ENCODE assay signal across 30 mouse cellular contexts in the genomic region with DNA sequence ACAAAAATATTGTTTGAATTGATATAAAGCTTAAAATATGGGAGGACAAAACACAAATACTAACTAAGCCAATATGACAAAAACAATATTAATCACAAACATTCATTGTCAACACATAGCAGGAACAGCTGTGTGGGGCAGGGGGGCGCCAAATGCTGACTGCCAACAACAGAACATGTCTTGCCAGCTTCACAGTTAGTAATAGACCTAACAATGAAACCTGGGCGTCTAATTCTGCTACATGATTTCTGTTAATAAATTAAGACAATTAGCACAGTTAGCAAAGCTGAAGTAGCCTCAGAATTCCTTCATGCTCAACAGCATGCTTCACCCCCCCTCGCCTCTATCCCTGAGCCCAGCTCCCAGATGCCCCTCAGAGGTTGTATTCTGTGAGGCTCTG. TPM values are rescaled to one million over a fixed set of nuclear protein-coding genes. Genes with fewer than 3 reads are reported as not detected.
DNase-seq lines count a peak whose midpoint lies in the region; ATAC-seq and TF ChIP-seq lines count a peak whose summit lies in the region.
"Had no signal": no experiment of that assay in that cellular context is flagged by ENCODE, and none has a peak within 500 bp of the region (broad histone marks: within the 10 kb centered on the region; RNA-seq: fewer than 3 reads in every experiment).

No protein-coding gene starts in this region.

- no peak overlapping the region for H3K9ac ChIP-seq in forebrain, embryonic 16.5 days (replicated peaks; ENCODE audit: low read depth, low read length)
- H3K9ac ChIP-seq: heart, embryonic 15.5 days; hindbrain, embryonic 15.5 days; liver, embryonic 14.5 days; neural tube, embryonic 15.5 days; stomach, embryonic 15.5 days had no signal

- 37% methylated on average over 3 of the region's 3 CpGs for WGBS in cerebellum, adult 2 months
- WGBS in heart, embryonic 10.5 days = 81% methylated on average over 3 of the region's 3 CpGs
- 56% methylated on average over 3 of the region's 3 CpGs for WGBS in forebrain, embryonic 16.5 days
- 85% methylated on average over 3 of the region's 3 CpGs for WGBS in limb, embryonic 10.5 days

- no peak overlapping the region for H3K4me3 ChIP-seq in cerebellum, adult 2 months (replicated peaks; ENCODE audit: insufficient read depth, low read depth, low read length)
- H3K4me3 ChIP-seq in heart, embryonic 10.5 days = no peak overlapping the region
- H3K4me3 ChIP-seq in forebrain, embryonic 16.5 days (replicated peaks; ENCODE audit: low read length) = no peak overlapping the region
- no peak overlapping the region for H3K4me3 ChIP-seq in limb, embryonic 10.5 days
- H3K4me3 ChIP-seq: heart, embryonic 15.5 days; hindbrain, embryonic 15.5 days; left cerebral cortex, adult 2 months; neural tube, embryonic 15.5 days; stomach, embryonic 15.5 days had no signal

- TF ChIP-seq POLR2A in cerebellum, adult 2 months (IDR thresholded peaks at IDR 0.05; ENCODE audit: borderline replicate concordance, insufficient read depth, low read length) = no peak

- no peaks in the 10 kb centered on the region for H3K27me3 ChIP-seq in cerebellum, adult 2 months (ENCODE audit: control insufficient read depth, insufficient read depth, low read length)
- H3K27me3 ChIP-seq in heart, embryonic 10.5 days (ENCODE audit: insufficient read depth, poor library complexity, severe bottlenecking) = no peaks in the 10 kb centered on the region
- H3K27me3 ChIP-seq in forebrain, embryonic 16.5 days (replicated peaks; ENCODE audit: control insufficient read depth, insufficient read depth, low read length) = no peaks in the 10 kb centered on the region
- H3K27me3 ChIP-seq in limb, embryonic 10.5 days (ENCODE audit: low read depth, poor library complexity, severe bottlenecking) = no peaks in the 10 kb centered on the region
- H3K27me3 ChIP-seq: hindbrain, embryonic 15.5 days; neural tube, embryonic 15.5 days; Patski; stomach, embryonic 15.5 days had no signal

- H3K36me3 ChIP-seq in heart, embryonic 10.5 days = no peaks in the 10 kb centered on the region
- no peaks in the 10 kb centered on the region for H3K36me3 ChIP-seq in forebrain, embryonic 16.5 days (ENCODE audit: control insufficient read depth, insufficient read depth)
- no peaks in the 10 kb centered on the region for H3K36me3 ChIP-seq in limb, embryonic 10.5 days
- H3K36me3 ChIP-seq: G1E; heart, embryonic 15.5 days; hindbrain, embryonic 15.5 days; neural tube, embryonic 15.5 days; stomach, embryonic 15.5 days had no signal

- ATAC-seq in forebrain, embryonic 16.5 days = peak; percentile 64
- ATAC-seq: intestine, postnatal 0 days; Patski had no signal

- TF ChIP-seq CTCF in cerebellum, adult 2 months (IDR thresholded peaks at IDR 0.05; ENCODE audit: borderline replicate concordance, insufficient read depth, low read depth, low read length) = no peak

- H3K4me1 ChIP-seq in cerebellum, adult 2 months (ENCODE audit: control insufficient read depth, insufficient read depth, low read length) = no peaks in the 10 kb centered on the region
- H3K4me1 ChIP-seq in heart, embryonic 10.5 days = peaks cover 2% of the 10 kb centered on the region; the same call in 1 of the 2 replicates
- H3K4me1 ChIP-seq in forebrain, embryonic 16.5 days (replicated peaks; ENCODE audit: control insufficient read depth, insufficient read depth, low read length) = peaks cover 3% of the 10 kb centered on the region; the same call in 1 of the 2 replicates
- H3K4me1 ChIP-seq in limb, embryonic 10.5 days = peaks cover 13% of the 10 kb centered on the region
- H3K4me1 ChIP-seq: heart, embryonic 15.5 days; neural tube, embryonic 15.5 days; stomach, embryonic 15.5 days had no signal

- no peaks in the 10 kb centered on the region for H3K9me3 ChIP-seq in heart, embryonic 10.5 days
- no peaks in the 10 kb centered on the region for H3K9me3 ChIP-seq in forebrain, embryonic 16.5 days (ENCODE audit: control insufficient read depth, low read length)
- no peaks in the 10 kb centered on the region for H3K9me3 ChIP-seq in limb, embryonic 10.5 days (replicated peaks)
- H3K9me3 ChIP-seq: G1E; heart, embryonic 15.5 days; hindbrain, embryonic 15.5 days; neural tube, embryonic 15.5 days; stomach, embryonic 15.5 days had no signal

- H3K27ac ChIP-seq in cerebellum, adult 2 months (ENCODE audit: insufficient read depth, low read length) = no peak overlapping the region
- no peak overlapping the region for H3K27ac ChIP-seq in heart, embryonic 10.5 days
- H3K27ac ChIP-seq in forebrain, embryonic 16.5 days (ENCODE audit: low read length) = no peak overlapping the region
- no peak overlapping the region for H3K27ac ChIP-seq in limb, embryonic 10.5 days
- H3K27ac ChIP-seq: heart, embryonic 15.5 days; hindbrain, embryonic 15.5 days; left cerebral cortex, adult 2 months; liver, embryonic 14.5 days; macrophage; neural tube, embryonic 15.5 days; stomach, embryonic 15.5 days had no signal

- H3K4me2 ChIP-seq in forebrain, embryonic 16.5 days (ENCODE audit: low read length) = no peak overlapping the region
- H3K4me2 ChIP-seq: heart, embryonic 15.5 days; hindbrain, embryonic 15.5 days; neural tube, embryonic 15.5 days; stomach, embryonic 15.5 days had no signal

- peak; percentile 12 to 38 for DNase-seq in cerebellum, postnatal 14 days
- no peak for DNase-seq in cerebellum, adult 2 months
- DNase-seq in heart, adult 11 months = peak; percentile 29
- DNase-seq in heart, embryonic 10.5 days (ENCODE audit: low spot score) = no peak
- peak; percentile 13 to 58 for DNase-seq in layer of hippocampus, postnatal 14 days (ENCODE audit: low spot score in 2 of 2)
- no peak for DNase-seq in layer of hippocampus, adult 11-12 months (ENCODE audit: low spot score)
- DNase-seq in limb, embryonic 10.5 days (ENCODE audit: low spot score) = no peak
- DNase-seq: adrenal gland, postnatal 10 days; cerebellum, adult 11-12 months; cerebellum, postnatal 25 days; gastrocnemius, postnatal 10 days; kidney, postnatal 14 days; liver; lung, adult 2 months; lung, postnatal 10 days; midbrain, embryonic 14.5 days; right cerebral cortex, postnatal 25 days; thymus, postnatal 14 days had no signal

RNA-seq across cellular contexts. Expression of gene Fsip1, which starts 21.2 kb away (rescaled TPM):
- polyA plus RNA-seq in cerebellum, adult 2 months (2012; rRNA removed) = 0.36 and 0.38 TPM in 2 replicates
- 0.18 and 0.59 TPM in 2 replicates for polyA plus RNA-seq in heart, embryonic 10.5 days (2016; fragmentation: Nextera tagmentation; extraction: Ambion mirVana)
- total RNA-seq in layer of hippocampus, postnatal 14 days (2021) = 1 to 10 TPM in 1 of 2 experiments, under 1 TPM in 1; 0.81 to 1.3 TPM
- polyA plus RNA-seq in forebrain, embryonic 16.5 days (2015; fragmentation: Nextera tagmentation; extraction: Ambion mirVana) = 4.5 and 4.6 TPM in 2 replicates
- 0.88 and 1.2 TPM in 2 replicates for polyA plus RNA-seq in limb, embryonic 10.5 days (2016; fragmentation: Nextera tagmentation; extraction: Ambion mirVana)
- total RNA-seq: gastrocnemius, postnatal 10 days; heart, postnatal 25 days had no signal
- polyA plus RNA-seq: G1E had no signal

Comparison
In these comparisons a context has a peak if more than half of its experiments do, and no peak if none do; other contexts are left out.
1. DNase-seq: peak in cerebellum, postnatal 14 days (2 of 2), heart, adult 11 months (single experiment) and layer of hippocampus, postnatal 14 days (2 of 2); none in cerebellum, adult 2 months (0 of 2), heart, embryonic 10.5 days (single experiment), layer of hippocampus, adult 11-12 months (single experiment) and limb, embryonic 10.5 days (single experiment).